Mouse (Mus musculus): ENCODE measurements around the gene Gm49380. TPM values are rescaled to one million over a fixed set of nuclear protein-coding genes. Genes with fewer than 3 reads are reported as not detected.

The Gm49380 gene
- total RNA-seq, 1 experiment from 2014 or later, result not detected

DNA sequence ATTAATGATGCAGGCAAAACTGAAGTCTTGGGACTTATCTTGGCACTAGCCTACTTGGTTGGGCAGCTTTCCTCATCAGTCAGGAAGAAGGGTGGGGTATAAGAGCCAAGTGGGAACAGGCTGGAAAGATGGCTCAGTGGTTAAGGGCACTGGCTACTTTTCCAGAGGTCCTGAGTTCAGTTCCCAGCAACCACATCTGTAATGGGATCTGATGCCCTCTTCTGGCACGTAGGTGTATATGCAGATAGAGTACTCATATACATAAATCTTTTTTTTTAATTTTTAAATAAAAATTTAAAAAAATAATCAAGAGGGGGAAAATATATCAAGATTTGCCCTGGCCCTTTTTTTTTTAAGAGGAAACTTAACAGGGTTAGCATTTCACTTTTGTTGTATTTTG is 48.1 kb downstream of the Gm49380 start:
- ATAC-seq (ENCODE audit: extremely low read depth, insufficient number of reproducible peaks, low FRiP score, poor library complexity, severe bottlenecking), result no peak

DNA sequence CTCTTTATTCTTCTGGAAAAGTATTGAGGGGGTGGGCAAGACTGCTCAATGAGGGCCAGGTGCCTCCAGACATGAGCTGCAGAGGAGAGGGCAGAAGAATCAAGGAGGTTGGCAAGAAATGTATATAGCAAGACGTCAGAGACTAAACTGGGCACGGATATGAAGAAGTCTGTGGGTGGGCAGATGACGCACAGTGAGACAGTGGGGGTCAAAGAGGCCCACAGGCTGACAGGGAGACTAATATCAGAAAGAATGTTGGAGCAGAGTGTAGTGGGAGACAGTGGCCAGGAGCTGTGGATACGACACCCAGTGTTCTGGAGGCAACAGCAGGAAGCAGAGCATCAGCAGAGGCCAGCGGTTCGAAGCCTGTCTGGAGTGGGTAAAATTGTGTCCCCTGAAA is 54.7 kb downstream of the Gm49380 start:
- no peak for ATAC-seq (ENCODE audit: extremely low read depth, insufficient number of reproducible peaks, low FRiP score, poor library complexity, severe bottlenecking)

DNA sequence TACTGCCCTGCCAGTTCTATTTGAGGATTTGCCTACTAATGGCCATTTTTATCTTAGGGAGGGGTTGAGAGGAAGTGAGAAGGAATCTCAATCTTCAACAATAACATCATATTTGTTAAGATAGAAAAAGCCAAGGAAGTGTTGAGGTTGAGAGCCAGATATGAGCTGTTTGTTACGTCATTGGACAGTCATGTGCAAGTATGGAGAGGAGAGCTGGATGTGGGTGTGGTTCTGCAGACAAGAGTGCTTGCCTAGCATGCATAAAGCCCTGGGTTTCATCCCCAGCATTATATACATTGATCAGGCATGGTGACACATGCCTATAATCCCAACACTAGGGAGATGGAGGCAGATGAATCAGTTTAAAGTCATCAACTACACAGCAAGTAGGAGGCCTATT is 59.4 kb downstream of the Gm49380 start:
- ATAC-seq (ENCODE audit: extremely low read depth, insufficient number of reproducible peaks, low FRiP score, poor library complexity, severe bottlenecking), result no peak

DNA sequence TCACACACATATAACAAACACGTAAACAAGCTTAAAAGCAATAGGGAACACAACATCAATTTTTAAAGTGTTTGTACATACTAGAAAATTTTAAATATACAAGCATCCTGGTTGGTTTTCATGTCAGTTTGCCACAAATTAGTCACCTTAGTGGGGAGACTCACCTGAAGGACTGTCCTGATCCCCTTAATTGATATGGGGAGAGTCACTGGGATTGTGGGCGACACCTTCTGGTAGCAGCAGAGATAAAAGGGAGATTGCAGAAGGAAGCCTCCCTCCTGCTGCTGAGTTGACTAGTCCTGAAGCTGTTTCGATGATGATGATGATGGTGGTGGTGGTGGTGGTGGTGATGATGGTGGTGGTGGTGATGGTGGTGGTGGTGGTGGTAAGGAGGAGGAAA is 60.4 kb downstream of the Gm49380 start:
- no peak for ATAC-seq (ENCODE audit: extremely low read depth, insufficient number of reproducible peaks, low FRiP score, poor library complexity, severe bottlenecking)

DNA sequence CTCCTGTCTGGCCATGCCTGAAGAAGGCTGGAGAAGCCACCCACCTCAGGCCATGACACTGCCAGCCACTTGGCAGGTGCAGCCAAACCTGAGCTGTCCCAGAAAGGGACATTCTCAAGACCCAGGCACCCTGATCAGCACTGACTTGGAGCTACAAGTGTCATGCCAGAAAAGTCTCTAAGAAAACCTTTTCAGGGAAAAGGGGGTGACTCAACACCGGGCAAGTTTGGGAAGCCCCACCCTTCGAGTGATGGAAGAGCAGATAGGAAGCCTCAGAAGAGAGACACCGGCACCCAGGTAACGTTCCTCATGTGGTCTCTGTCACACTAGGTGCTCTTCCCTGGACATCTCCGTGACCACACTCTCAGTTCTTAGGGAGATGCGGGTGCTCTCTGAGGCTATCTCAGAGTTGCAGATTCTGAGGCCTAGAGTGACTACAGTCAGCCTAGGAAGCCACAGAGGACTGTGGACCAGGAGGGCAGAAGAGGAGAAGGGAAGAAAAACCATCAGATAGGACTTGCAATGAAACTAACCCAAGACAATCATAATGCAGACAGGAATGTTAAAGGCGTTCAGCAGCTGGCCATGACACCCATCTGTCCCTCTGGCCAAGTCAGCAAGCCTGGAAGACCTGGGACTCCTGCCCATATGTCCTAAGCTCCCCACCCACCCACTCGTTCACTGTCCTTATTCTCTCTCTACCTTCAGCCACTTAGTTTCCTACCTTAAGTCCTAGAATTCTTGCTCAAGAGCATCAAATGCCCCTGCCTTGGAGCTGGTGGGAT is 63.7 kb downstream of the Gm49380 start:
- ATAC-seq (ENCODE audit: extremely low read depth, insufficient number of reproducible peaks, low FRiP score, poor library complexity, severe bottlenecking), result no peak

DNA sequence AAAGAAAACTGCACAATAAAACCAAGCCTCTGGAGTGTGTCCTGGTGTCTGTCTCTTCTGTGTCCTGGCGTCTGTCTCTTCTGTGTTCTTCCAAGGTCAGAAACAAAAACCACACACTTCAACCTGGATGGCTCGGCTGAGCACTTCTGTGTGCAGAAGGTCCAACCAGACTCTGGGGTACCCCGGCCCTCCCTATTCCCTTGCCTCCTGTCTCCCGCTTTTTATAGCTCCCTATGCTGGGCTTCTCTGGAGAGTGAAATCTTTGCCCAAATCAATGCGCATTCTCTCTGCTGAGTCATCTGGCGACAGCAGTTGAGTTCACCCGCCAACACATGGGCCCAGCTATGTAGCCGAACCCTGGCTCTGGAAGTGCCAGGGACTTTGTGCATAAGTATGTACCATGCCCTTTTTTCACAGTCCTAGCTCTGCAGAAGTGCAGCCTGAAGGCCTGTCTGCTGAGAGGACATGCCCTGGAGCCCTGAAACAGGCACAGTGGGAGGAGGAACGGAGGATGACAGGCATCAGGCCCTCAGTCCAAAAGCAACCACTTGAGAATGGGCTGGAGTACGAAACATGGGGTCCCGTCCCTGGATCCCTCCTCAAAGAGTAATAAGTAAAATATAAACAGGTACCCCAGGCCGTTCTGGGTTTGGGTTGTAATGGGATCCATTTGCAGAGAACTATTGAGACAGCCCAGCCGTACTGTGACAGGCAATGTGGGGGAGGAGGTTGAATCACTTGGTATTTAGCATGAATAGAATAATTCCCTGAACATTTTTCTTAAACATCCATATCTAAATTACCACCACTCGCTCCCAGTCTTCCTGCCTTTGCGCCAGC is 64.5 kb downstream of the Gm49380 start:
- ATAC-seq (ENCODE audit: extremely low read depth, insufficient number of reproducible peaks, low FRiP score, poor library complexity, severe bottlenecking), result no peak

DNA sequence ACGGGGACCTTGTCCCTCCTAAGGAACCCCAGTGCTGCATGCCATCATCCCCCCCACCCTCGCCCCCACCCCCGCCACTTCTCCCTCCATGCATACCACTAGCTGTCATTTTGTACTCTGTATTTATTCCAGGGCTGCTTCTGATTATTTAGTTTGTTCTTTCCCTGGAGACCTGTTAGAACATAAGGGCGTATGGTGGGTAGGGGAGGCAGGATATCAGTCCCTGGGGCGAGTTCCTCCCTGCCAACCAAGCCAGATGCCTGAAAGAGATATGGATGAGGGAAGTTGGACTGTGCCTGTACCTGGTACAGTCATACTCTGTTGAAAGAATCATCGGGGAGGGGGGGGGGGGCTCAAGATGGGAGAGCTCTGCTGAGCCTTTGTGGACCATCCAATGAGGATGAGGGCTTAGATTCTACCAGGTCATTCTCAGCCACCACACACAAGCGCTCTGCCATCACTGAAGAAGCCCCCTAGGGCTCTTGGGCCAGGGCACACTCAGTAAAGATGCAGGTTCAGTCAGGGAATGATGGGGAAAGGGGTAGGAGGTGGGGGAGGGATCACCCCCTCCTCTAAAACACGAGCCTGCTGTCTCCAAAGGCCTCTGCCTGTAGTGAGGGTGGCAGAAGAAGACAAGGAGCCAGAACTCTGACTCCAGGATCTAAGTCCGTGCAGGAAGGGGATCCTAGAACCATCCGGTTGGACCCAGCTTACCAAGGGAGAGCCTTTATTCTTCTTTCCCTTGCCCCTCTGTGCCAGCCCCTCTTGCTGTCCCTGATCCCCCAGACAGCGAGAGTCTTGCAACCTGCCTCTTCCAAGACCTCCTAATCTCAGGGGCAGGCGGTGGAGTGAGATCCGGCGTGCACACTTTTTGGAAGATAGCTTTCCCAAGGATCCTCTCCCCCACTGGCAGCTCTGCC is 65.5 kb downstream of the Gm49380 start:
- no peak for ATAC-seq (ENCODE audit: extremely low read depth, insufficient number of reproducible peaks, low FRiP score, poor library complexity, severe bottlenecking)

DNA sequence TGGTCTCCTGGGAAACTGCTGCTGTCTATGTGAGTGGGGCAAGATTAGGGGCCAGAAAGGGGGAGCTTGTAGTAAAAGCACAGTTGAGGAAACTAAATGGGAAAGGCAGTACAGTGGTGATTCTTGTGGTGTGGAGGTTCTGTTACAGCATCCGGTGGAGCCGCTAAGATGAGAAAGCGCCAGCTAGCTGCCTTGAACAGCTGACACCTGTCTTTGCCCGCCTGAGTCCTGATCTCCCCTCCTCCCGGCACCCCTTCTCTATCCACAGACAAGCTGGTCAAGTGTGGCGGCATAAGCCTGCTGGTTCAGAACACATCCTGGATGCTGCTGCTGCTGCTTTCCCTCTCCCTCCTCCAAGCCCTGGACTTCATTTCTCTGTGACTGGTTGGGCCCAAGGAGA is 66.2 kb downstream of the Gm49380 start:
- no peak for ATAC-seq (ENCODE audit: extremely low read depth, insufficient number of reproducible peaks, low FRiP score, poor library complexity, severe bottlenecking)

DNA sequence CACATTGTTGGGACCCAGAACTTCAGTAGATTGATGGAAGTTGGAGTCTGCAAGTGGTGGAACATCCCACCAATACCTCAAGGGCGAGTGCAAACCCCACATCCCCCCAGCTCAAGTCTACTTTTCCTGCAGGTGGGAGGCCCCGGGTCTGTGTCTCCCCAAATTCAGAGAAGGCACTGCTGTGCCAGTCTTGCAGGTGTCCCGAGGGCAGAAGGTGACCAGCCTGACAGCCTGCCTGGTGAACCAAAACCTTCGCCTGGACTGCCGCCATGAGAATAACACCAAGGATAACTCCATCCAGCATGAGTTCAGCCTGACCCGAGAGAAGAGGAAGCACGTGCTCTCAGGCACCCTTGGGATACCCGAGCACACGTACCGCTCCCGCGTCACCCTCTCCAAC is 66.9 kb downstream of the Gm49380 start:
- no peak for ATAC-seq (ENCODE audit: extremely low read depth, insufficient number of reproducible peaks, low FRiP score, poor library complexity, severe bottlenecking)

DNA sequence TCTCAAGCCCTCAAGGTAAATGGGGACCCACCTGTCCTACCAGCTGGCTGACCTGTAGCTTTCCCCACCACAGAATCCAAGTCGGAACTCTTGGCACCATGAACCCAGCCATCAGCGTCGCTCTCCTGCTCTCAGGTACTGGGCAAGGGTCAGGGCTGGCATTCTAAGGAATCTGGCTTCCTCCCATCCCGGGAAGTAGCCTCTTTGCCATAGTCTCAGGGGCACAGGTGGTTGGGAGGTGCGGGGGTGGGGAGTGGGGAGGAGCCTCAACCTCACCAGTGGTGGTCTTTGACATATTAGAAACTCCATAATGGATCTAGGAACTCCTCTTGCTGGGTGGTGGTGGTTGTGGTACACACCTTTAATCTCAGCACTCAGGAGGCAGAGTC is 67.4 kb downstream of the Gm49380 start:
- ATAC-seq (ENCODE audit: extremely low read depth, insufficient number of reproducible peaks, low FRiP score, poor library complexity, severe bottlenecking), result no peak

DNA sequence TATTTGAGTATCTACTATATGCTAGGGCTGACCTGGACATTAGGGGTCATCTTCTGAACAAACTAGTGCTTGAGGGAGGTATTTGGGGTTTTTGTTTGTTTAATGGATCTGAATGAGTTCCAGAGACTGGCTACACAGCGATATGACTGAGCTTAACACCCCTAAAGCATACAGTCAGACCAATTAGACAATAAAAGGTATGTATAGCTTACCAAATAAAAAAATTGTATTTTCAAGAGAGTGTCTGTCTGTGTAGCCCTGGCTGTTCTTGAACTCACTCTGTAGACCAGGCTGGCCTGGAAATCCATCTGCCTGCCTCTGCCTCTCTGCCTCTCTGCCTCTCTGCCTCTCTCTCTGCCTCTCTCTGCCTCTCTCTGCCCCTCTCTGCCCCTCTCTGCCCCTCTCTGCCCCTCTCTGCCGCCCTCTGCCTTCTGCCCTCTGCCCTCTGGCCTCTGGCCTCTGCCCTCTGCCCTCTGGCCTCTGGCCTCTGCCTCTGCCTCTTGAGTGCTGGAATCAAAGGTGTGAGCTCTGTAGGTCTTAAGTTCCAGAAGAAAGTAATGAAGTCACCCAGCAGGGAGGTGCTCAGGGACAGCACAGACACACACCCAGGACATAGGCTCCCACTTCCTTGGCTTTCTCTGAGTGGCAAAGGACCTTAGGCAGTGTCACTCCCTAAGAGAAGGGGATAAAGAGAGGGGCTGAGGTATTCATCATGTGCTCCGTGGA is 68.0 kb downstream of the Gm49380 start:
- no peak for ATAC-seq (ENCODE audit: extremely low read depth, insufficient number of reproducible peaks, low FRiP score, poor library complexity, severe bottlenecking)

DNA sequence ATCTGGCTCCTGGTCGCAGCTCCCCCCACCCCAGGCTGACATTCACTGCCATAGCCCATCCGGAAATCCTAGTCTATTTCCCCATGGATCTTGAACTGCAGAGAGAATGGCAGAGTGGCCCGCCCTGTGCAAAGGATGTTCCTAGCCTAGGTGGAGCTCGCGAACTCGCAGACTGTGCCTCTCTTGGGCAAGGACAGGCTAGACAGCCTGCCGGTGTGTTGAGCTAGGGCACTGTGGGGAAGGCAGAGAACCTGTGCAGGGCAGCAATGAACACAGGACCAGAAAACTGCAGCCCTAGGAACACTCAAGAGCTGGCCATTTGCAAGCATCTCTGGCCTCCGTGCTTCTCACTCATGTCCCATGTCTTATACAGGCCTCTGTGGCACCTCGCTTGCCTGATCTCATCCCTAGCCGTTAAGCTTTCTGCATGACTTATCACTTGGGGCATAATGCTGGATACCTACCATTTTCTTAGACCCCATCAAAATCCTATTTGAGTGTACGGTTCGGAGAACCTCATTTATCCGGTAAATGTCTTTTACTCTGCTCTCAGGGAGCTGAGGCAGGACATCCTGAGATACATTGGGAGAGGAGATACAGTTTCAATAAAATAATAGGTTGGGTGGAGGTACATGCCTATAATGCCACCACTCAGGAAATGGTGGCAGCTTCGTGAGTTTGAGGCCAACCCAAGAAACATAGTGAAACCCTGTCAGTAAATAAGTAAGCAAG is 68.7 kb downstream of the Gm49380 start:
- no peak for ATAC-seq (ENCODE audit: extremely low read depth, insufficient number of reproducible peaks, low FRiP score, poor library complexity, severe bottlenecking)

DNA sequence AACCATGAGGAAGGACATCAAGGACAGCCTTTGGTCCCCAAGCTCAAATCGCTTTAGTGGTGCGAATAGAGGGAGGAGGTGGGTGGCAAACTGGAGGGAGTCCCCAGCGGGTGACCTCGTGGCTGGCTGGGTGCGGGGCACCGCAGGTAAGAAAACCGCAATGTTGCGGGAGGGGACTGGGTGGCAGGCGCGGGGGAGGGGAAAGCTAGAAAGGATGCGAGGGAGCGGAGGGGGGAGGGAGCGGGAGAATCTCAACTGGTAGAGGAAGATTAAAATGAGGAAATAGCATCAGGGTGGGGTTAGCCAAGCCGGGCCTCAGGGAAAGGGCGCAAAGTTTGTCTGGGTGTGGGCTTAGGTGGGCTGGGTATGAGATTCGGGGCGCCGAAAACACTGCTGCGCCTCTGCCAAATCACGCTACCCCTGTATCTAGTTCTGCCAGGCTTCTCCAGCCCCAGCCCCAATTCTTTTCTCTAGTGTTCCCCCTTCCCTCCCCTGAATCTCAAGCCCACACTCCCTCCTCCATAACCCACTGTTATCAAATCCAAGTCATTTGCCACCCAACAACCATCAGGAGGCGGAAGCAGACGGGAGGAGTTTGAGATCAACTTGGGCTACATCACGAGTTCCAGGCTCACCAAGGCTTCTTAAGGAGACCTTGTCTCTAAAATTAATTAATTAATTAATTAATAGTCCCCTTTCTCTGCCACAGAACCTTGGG is 69.4 kb downstream of the Gm49380 start:
- no peak for ATAC-seq (ENCODE audit: extremely low read depth, insufficient number of reproducible peaks, low FRiP score, poor library complexity, severe bottlenecking)

DNA sequence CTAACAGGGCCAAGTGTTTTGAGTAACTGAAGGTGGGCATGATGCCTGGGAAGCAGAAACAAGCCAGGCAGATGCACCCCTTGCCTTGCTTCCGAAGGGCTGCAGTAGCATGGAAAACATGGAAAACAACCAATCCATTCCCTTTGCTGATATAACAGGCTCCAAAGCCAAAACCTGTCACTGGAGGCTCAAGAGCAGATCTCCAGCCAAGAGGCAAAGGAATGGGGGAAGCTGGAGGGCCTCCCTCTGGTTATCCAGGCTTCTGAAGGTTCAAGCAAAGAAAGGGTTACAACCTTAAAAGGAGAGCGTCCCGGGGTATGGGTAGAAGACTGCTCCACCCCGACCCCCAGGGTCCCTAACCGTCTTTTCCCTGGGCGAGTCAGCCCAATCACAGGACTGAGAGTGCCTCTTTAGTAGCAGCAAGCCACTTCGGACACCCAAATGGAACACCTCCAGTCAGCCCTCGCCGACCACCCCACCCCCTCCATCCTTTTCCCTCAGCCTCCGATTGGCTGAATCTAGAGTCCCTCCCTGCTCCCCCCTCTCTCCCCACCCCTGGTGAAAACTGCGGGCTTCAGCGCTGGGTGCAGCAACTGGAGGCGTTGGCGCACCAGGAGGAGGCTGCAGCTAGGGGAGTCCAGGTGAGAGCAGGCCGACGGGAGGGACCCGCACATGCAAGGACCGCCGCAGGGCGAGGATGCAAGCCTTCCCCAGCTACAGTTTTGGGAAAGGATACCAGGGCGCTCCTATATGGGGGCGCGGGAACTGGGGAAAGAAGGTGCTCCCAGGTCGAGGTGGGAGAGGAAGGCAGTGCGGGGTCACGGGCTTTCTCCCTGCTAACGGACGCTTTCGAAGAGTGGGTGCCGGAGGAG is 70.2 kb downstream of the Gm49380 start, which contains the start of gene Thy1:
Gene Thy1 (plus strand): TSS at position 549 of the 872 bp plus-strand sequence.
- no peak for ATAC-seq (ENCODE audit: extremely low read depth, insufficient number of reproducible peaks, low FRiP score, poor library complexity, severe bottlenecking)

DNA sequence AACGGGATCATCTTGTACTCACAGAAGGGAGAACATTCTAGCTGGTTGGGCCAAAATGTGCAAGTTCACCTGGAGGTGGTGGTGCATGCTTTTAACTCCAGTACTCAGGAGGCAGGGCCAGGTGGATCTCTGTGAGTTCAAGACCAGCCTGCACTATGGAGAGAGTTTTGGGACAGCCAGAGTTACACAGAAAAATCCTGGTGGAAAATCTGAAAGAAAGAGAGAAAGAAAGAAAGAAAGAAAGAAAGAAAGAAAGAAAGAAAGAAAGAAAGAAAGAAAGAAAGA is 71.0 kb downstream of the Gm49380 start:
- no peak for ATAC-seq (ENCODE audit: extremely low read depth, insufficient number of reproducible peaks, low FRiP score, poor library complexity, severe bottlenecking)

DNA sequence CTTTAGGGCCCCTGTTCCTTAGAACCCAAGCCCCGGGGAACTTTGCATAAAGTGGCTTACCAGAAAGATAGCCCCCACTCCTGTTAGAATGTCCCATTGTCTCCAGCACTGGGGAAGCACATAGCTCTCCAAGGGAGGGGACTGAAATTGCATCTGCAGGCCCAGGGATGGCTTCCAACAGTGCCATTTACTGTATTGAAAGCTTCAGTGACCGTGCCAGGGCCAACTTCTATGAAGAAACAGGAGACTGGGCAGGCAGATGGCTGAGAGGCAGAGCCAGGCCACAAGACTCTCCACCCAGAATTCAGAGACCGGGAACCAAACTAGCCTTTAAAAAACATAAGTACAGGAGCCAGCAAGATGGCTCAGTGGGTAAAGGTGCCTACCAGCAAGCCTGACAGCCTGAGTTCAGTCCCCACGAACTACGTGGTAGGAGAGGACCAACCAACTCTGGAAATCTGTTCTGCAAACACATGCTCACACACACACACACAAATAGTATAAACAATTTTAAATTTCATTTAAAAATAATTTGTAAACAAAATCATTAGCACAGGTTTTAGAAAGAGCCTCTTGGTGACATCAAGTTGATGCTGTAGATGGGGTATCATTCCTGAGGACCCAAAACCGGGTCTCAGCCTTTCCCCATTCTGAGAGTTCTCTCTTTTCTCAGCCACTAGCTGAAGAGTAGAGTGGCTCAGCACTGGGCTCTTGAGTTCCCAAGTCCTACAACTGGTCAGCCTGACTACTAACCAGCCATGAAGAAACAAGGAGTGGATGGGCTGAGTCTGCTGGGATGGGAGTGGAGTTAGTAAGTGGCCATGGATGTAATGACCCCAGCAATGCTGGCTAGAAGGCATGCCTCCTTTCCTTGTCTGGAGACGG is 71.5 kb downstream of the Gm49380 start:
- ATAC-seq (ENCODE audit: extremely low read depth, insufficient number of reproducible peaks, low FRiP score, poor library complexity, severe bottlenecking), result no peak

All from neutrophil, adult 5-6 weeks (primary cell).